Mouse (Mus musculus): ENCODE results near the gene Rab3a.

The Rab3a gene

GRCm38 (mm10) chr8:70776496-70777444, 22.3 kb downstream of the Rab3a start, which contains the start of gene Pik3r2:
TSS of gene Pik3r2 (minus strand) at chr8:70776713.
- DNase-seq: peak; percentile 97 to 98

GRCm38 (mm10) chr8:70780093-70780492, 25.6 kb downstream of the Rab3a start:
- DNase-seq: no peak

DNA sequence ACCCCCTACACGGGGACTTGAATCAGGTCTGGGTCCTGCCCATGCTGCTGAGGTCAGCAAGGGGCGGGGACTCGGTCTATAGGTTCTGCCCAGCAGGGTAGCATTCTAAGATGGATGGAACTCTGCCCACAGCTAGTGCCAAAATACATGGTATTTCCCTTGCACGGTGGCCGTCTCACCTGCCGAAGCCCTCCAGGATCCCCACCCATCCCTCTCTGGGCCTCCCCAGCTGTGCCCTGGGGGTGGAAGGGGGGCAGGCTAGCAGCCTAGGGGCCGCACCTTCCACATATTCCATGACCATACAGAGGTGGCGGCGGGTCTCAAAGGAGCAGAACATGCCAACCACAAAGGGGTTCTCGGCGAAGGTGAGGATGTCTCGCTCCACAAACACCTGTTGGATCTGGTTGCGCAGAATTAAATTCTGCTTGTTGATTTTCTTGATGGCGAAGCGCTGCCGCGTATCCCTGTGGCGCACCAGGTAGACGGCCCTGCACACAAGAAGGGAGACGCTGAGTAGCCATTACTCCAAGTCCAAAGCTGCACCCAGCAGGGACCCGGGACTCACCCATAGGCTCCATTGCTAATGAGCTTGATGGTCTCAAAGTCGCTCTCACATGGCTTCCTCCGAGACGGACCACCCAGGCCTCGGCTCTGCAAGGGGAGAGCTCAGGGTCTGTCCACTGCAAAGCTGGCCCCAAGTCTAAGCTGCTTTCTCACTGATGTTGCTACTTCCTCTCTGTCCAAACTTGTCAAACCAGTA, 32.0 kb downstream of the Rab3a start:
- no peak for DNase-seq

DNA sequence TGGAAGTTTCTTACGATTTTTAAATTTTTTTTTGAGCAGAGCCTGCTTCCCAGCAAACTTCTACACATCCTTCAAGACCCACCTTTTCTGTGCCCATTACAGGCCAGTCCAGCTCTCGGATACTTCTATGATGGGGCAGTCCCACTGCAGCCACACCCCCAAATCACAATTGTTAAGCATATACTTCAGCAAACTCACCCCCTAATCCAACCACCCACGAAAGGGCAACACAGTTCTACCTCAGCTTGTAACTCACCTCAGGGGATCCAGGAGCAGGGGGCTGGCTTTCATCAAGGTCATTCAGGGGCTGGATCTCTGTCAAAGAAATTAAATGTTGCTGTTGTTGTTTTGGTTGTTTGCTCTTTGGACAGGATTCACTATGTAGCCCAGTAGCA, 32.6 kb downstream of the Rab3a start:
- DNase-seq: no peak

DNA sequence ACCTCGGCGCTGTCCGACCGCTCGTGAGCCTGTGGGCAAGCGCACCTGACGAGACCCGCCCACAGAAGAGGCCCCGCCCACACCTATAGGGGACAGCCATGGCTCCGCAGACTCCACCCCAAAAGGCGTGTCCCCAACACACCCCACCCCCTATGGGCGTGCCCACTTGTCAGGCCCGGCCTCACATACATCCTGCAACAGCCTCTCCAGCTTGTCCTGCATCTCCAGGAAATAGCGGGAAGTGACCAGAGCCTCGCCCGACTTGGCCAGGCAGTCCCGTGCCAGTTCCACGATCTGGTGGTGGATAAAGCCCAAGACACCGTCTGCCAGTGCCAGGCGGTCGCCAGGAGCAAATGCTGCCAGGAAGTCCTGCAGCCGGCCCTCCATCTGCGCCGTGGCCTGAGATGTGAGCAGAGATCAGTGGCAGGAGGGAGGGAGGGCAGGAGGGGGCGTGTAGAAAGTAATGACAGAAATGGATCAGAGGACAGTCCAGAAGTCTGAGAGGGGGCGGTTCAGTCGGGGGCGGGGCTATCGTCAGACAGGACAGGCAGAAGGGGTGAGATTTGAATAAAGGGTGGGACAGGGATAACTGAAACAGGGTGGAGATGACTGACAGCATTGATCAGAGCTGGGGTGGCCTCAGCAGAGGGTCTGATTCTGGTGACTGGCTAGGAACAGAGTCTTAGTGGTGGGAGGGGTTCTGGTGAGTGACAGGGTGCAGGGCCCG, 33.6 kb downstream of the Rab3a start:
- DNase-seq: peak in 1 of 2 experiments; percentile 34

DNA sequence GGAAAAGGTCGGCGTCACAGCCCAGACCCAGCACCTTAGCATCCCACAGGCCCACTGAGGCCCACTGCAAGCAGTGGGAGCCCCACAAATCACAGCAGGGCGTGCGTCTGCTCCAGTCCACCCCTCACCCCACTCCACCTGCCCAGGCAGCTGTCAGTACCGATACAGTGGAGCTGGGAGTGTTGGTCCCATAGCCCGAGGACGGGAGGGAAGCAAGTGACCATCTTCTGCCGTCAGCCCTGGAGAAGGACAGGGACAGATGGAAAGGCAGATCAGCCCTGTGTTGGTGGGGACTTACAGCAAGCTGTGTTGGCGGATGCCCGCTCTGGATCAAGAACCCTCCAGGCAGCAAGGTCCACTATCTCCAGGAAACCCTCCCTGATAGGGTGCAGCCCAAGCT, 34.6 kb downstream of the Rab3a start:
- no peak for DNase-seq

- DNase-seq: no peak
Observed at GRCm38 (mm10) chr8:70790846-70791245, 36.4 kb downstream of the Rab3a start.

- DNase-seq: no peak
Observed at GRCm38 (mm10) chr8:70791294-70791701, 36.8 kb downstream of the Rab3a start.

- DNase-seq: peak; percentile 97 to 98
Observed at GRCm38 (mm10) chr8:70791975-70792691, 37.7 kb downstream of the Rab3a start.

DNA sequence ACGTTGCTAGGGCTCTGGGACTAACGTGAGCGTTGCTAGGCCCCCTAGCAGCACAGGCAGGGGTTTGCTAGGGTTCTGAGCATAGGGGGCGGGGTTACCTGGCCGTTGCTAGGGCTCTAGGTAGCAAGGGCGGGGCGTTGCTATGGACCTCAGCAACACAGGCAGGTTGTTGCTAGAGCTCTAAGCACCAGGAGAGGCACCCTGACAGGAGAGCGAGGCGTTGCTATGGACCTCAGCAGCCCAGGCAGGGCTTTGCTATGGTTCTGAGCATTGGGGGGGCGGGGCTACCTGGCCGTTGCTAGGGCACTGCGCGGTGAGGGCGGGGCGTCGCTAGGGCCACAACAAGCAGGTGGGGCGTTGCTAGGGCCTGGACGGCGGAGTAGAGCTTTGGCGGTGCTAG, 38.2 kb downstream of the Rab3a start:
- DNase-seq: peak; percentile 91 to 94

DNA sequence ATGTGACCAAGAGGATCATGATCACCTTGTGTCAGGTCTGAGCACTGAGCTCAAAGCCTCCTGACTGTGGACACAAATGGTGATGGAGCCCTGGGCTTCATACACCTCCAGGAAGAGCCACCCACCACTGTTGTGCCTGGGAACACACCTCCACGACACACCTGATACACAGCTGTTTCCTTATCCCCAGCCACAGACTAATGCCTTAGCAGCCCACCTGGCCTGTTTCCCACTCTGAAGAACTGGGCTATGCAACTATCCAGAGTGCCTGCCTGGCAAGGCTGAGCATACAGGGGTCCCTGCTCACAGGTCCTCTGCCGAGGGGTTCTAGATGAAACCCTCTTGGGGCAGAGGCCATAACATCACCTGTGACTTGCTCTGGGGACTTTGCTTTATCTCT, 39.7 kb downstream of the Rab3a start:
- DNase-seq: no peak

- no peak for DNase-seq
Observed at GRCm38 (mm10) chr8:70795370-70795769, 40.9 kb downstream of the Rab3a start.

DNA sequence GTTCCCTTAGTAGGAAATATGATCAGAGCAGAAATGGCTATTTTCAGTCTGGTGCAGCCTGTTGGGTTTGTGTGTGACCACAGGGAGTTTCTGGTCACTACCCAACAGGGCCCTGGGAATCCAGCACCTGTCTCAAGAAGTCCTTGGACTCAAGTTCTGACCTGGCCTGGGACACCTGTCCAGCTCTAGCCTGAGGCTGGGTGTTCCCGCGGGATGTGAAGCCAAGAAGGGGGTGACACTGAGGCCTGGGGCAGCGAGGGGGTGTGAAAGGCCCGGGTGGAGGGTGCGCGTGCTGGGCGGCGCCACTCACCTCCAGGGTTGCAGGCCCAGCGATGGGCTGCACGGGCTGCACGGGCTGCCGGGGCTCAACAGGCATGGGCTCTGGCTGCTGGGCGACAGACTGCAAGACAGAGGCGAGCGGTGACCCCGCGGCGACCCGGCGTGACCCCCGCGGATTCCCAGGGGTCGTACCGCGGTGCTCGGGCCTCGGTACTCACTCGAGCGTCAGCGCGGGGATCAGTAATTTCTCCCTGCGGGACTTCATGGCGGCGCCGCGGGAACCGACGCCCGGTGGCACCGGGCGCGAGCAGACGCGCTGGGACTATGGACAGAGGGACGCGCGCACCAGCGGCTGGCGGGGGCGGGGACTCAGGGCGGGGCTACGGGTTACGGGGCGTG, 42.1 kb downstream of the Rab3a start:
- no peak for DNase-seq

DNA sequence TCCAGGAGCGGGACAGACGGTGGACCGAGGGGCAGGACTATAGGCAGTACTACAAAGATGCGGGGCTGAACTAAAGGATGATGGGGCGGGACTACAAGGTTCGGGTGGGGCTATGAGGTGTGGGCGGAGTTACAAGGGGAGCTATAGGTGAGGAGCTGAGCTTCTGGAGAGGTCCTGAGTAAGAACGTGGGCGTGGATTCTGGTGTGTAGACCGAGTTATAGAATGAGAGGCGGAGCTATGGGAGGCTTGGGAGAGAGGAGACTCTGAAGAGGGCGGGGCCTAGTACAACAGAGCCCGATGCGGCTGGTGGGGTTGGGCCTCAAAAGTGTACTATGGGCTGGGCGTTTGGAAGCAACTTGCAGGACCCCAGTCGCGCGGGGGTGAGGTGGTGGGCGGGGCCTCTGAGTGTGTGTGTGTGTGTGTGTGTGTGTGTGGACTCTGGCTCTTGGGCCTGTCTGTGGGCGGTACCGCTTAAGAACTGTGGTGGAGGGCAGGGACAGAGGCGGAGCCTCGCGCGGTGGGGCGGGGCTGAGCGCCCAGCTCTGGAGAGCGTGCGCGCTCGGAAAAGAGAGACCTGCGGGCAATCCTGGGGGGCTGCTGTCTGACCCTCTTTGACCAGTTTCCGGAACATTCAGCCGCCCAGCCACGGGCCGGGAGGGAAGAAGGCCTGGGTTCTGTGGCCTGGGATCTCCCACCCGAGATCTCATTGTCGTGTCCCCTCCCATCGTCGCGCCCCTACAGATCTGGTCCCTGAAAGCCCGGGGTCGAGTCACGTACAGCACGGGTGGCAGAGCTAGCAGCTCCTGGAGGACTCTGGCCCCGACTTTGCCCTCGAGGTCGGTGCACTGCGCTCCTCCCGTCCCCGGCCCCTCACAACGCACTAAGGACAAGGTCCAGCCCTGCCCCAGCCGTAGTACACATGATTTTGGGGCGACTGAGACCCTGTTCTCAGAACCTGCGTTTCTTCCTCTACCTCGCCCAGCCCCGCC, 42.9 kb downstream of the Rab3a start:
- peak; percentile 92 to 94 for DNase-seq

DNA sequence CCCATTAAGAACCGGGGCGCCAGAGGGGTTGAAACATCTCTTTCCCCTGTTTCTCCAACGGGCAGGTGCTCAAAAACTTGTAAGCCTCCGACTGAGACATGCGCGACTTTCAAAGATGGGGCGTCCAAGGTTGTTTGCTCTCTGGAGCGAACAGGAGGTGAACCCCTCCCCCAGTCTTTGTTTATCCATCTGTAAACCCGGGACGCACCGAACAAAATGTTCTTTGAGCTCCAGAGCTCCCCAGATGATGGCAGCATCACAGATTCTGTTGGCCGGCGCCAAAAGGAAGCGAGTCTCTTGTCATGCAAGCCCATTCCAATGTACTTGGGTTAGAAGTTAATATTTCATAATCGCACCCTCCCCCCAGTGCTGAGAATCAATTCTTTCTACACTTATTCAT, 43.8 kb downstream of the Rab3a start:
- peak in 1 of 2 experiments; percentile 84 for DNase-seq

DNA sequence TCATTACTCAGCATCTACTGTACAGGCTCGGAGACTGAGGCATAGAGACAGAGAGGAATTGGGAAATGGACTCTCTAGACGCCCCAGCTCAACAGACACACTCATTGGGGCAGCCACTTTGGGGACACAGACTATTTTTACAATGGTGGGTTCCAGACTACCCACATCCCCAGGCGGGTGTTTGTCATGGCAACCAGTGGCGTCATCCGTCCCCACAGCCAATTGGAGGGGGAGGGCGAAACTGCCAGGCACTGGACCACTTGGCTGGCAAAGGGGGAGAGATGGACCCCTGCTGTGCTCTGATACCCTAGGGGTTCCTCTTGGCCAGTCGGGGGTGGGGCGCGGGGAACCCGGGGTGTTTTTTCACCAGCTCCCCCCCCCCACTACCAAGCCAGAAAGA, 46.2 kb downstream of the Rab3a start:
- no peak for DNase-seq

GRCm38 (mm10) chr8:70801156-70801555, 46.7 kb downstream of the Rab3a start:
- no peak for DNase-seq

DNA sequence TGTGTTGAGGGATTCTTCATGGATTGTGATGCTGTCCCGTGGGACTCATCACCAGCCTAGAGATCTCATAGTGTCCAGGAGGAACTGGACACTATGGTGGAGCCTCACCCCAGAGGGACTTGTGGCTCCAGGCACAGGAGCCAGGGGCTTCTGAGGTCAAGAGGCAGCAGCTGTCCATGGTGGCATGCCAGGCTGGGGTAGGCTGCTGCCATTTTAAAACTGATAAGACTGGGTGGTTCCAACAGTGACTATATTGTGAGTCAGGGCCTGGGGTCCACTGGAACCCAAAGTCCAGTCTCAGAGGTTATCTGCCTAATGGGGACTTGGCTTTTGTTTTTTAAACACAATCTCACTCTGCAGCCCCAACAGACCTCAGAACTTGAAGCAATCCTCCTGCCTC, 47.4 kb downstream of the Rab3a start:
- no peak for DNase-seq

DNA sequence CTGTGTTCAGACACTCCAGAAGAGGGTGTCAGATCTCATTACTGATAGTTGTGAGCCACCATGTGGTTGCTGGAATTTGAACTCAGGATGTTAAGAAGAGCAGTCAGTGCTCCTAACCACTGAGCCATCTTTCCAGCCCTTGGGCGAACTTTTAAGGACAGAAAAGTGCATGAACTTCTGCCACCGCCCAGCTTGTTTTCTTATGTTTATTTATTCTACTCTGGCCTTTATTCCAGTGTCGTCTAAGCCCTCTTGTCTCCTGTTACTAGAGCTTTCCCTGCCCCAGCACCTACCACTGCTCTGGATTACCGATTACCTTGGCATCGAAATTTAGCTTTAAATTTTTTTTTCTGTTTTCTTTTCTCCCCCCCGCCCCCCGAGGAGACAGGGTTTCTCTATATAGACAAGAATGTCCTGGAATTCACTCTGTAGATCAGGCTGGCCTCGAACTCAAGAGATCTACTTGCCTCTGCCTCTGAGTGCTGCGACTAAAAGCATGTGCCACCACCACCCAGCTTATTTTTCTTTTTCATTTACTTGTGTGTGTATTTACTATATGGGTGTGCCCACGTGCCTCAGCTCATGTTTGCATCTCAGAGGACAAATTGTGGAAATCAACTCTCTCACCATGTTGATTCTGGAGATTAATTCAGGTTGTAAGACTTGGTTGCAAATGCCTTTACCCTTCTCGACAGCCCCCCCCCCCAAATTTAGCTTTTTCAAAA, 48.5 kb downstream of the Rab3a start:
- DNase-seq: no peak
